Mouse (Mus musculus) lung, embryonic 15.5 days (tissue): ENCODE data around the gene Mgat2. TPM values are rescaled to one million over a fixed set of nuclear protein-coding genes. Genes with fewer than 3 reads are reported as not detected.
"Not testable (repeated sequence)": the region's sequence is repeated elsewhere in the genome, so short reads cannot be mapped to it uniquely, and the experiment has no call there.

Experiments used
- ATAC-seq: fragments of 200-750 bp; cut with Nextera tagmentation; 2 replicates; pipeline ENCODE4 v1.8.0; 2017; ENCODE audit warnings: moderate number of reproducible peaks, borderline replicate concordance; ENCODE audit not compliant: low FRiP score, low TSS enrichment; ENCODE audit errors: extremely low read depth
- H3K27ac ChIP-seq: fragments of 300-500 bp; sonication (generic); 2 replicates; pipeline ENCODE4 v1.5.1; 2015; ENCODE audit warnings: moderate library complexity, mild to moderate bottlenecking, inconsistent platforms
- H3K27me3 ChIP-seq: fragments of 300-500 bp; sonication (generic); 2 replicates; pipeline ENCODE4 v1.6.1; 2015; ENCODE audit warnings: inconsistent platforms
- H3K36me3 ChIP-seq: fragments of 300-500 bp; sonication (generic); 2 replicates; pipeline ENCODE4 v1.6.1; 2015; ENCODE audit warnings: inconsistent platforms
- H3K4me1 ChIP-seq: fragments of 300-500 bp; sonication (generic); 2 replicates; pipeline ENCODE4 v1.6.1; 2015; ENCODE audit warnings: inconsistent platforms
- H3K4me2 ChIP-seq: fragments of 300-500 bp; sonication (generic); 2 replicates; pipeline ENCODE4 v1.6.1; 2015; ENCODE audit warnings: inconsistent platforms, mild to moderate bottlenecking, moderate library complexity
- H3K4me3 ChIP-seq: fragments of 300-500 bp; sonication (generic); 2 replicates; pipeline ENCODE4 v1.5.1; 2015; ENCODE audit warnings: mild to moderate bottlenecking, inconsistent platforms
- H3K9ac ChIP-seq: fragments of 300-500 bp; sonication (generic); 2 replicates; pipeline ENCODE4 v1.6.1; 2015; ENCODE audit warnings: inconsistent platforms
- H3K9me3 ChIP-seq: fragments of 300-500 bp; sonication (generic); 2 replicates; pipeline ENCODE4 v1.6.1; 2016; ENCODE audit warnings: inconsistent platforms
- WGBS: fragments of 180-500 bp; shearing (Covaris S2); methylation state at CpG from one replicate; pipeline ENCODE4 v1.1.7; 2015; 5-methylcytosine and 5-hydroxymethylcytosine counted together
- polyA plus RNA-seq: library from polyadenylated mRNA; unstranded; fragments of >200 nt; fragmentation: Nextera tagmentation; extraction: Ambion mirVana; gene quantifications from 2 replicates; pipeline ENCODE4 v1.2.1, GENCODE M21; 2015

The Mgat2 gene
- 56.7 and 58.2 TPM in 2 replicates for polyA plus RNA-seq

GRCm38 (mm10) chr12:69183583-69184308 is at the start of gene Mgat2, which contains the start of gene Rpl36al:
TSS of gene Mgat2 (plus strand) at chr12:69184157.
TSS of gene Rpl36al (minus strand) at chr12:69184083.
- peak; percentile 99 for ATAC-seq
- H3K4me3 ChIP-seq = peak within 1 kb of the TSS; percentile 69
- H3K4me2 ChIP-seq = peak within 1 kb of the TSS; percentile 74
- under 1% methylated on average over 79 of the region's 84 CpGs for WGBS
- H3K27me3 ChIP-seq = no peaks in the 10 kb centered on the region
- H3K4me1 ChIP-seq = peaks cover 19% of the 10 kb centered on the region
- peak within 1 kb of the TSS; percentile 88 for H3K9ac ChIP-seq
- H3K9me3 ChIP-seq = no peaks in the 10 kb centered on the region
- peaks cover 24% of the 10 kb centered on the region for H3K36me3 ChIP-seq
- peak within 1 kb of the TSS; percentile 89 for H3K27ac ChIP-seq

- 91% methylated on average over 3 of the region's 3 CpGs for WGBS
- H3K9ac ChIP-seq = no peak overlapping the region
- no peaks in the 10 kb centered on the region for H3K4me1 ChIP-seq
- H3K27me3 ChIP-seq = no peaks in the 10 kb centered on the region
- H3K36me3 ChIP-seq = no peaks in the 10 kb centered on the region
- H3K4me2 ChIP-seq = no peak overlapping the region
- H3K4me3 ChIP-seq = no peak overlapping the region
- no peaks in the 10 kb centered on the region for H3K9me3 ChIP-seq
- ATAC-seq = no peak
- H3K27ac ChIP-seq = no peak overlapping the region
Observed at GRCm38 (mm10) chr12:69139201-69139600, 44.8 kb upstream of the Mgat2 start.

- Histone ChIP-seq H3K4me3 (no peak overlapping the region), H3K36me3 (no peaks in the 10 kb centered on the region), H3K9ac (no peak overlapping the region), H3K9me3 (no peaks in the 10 kb centered on the region), H3K4me1 (no peaks in the 10 kb centered on the region), H3K4me2 (no peak overlapping the region), H3K27ac (no peak overlapping the region), H3K27me3 (no peaks in the 10 kb centered on the region)
- 87% methylated on average over 7 of the region's 7 CpGs for WGBS
- no peak for ATAC-seq
Observed at GRCm38 (mm10) chr12:69139841-69140240, 44.1 kb upstream of the Mgat2 start.

GRCm38 (mm10) chr12:69143460-69143859 is 40.5 kb upstream of the Mgat2 start:
- Histone ChIP-seq H3K27ac (no peak overlapping the region), H3K9me3 (no peaks in the 10 kb centered on the region), H3K4me1 (no peaks in the 10 kb centered on the region), H3K36me3 (no peaks in the 10 kb centered on the region), H3K4me3 (no peak overlapping the region), H3K4me2 (no peak overlapping the region), H3K27me3 (no peaks in the 10 kb centered on the region), H3K9ac (no peak overlapping the region)
- 74% methylated on average over 6 of the region's 6 CpGs for WGBS
- ATAC-seq = no peak

- Histone ChIP-seq H3K4me2 (no peak overlapping the region), H3K36me3 (no peaks in the 10 kb centered on the region), H3K4me3 (no peak overlapping the region), H3K27me3 (no peaks in the 10 kb centered on the region), H3K4me1 (no peaks in the 10 kb centered on the region), H3K9ac (no peak overlapping the region), H3K9me3 (no peaks in the 10 kb centered on the region), H3K27ac (no peak overlapping the region)
- ATAC-seq = no peak
- WGBS = 92% methylated on average over 5 of the region's 5 CpGs
Observed at GRCm38 (mm10) chr12:69147166-69147735, 36.7 kb upstream of the Mgat2 start.

- Histone ChIP-seq H3K9me3 (no peaks in the 10 kb centered on the region), H3K36me3 (no peaks in the 10 kb centered on the region), H3K4me3 (no peak overlapping the region), H3K4me1 (no peaks in the 10 kb centered on the region), H3K27me3 (no peaks in the 10 kb centered on the region), H3K27ac (no peak overlapping the region), H3K9ac (no peak overlapping the region), H3K4me2 (no peak overlapping the region)
- no peak for ATAC-seq
- WGBS = 73% methylated on average over 13 of the region's 13 CpGs
Observed at GRCm38 (mm10) chr12:69150049-69150448, 33.9 kb upstream of the Mgat2 start.

GRCm38 (mm10) chr12:69155923-69156322 is 28.0 kb upstream of the Mgat2 start:
- WGBS = 78% methylated on average over 2 of the region's 2 CpGs
- Histone ChIP-seq H3K9ac (no peak overlapping the region), H3K27ac (no peak overlapping the region), H3K4me1 (peaks cover 12% of the 10 kb centered on the region; the same call in 1 of the 2 replicates), H3K36me3 (peaks cover 19% of the 10 kb centered on the region), H3K9me3 (no peaks in the 10 kb centered on the region), H3K4me3 (no peak overlapping the region), H3K4me2 (no peak overlapping the region), H3K27me3 (no peaks in the 10 kb centered on the region)
- ATAC-seq = no peak

DNA sequence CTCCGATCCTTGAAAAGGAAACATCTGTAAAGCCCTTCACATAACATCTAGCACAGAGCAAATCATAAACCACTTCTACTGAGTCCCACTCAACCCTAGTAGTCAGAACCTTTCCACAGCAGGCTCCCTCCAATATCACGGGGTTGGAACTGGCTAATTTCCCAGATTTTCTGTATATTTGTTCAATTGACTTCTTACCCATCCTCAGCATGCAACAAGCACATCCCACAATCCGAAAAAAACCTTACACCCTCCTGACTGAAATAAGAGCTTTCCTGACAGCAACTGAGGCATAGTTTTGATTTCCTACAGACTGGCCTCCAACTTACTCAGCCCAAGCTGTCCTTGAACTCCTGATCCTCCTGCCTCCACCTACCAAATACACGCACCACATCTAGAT is 27.5 kb upstream of the Mgat2 start:
- Histone ChIP-seq H3K9ac (no peak overlapping the region), H3K9me3 (no peaks in the 10 kb centered on the region), H3K4me1 (peaks cover 12% of the 10 kb centered on the region; the same call in 1 of the 2 replicates), H3K27me3 (no peaks in the 10 kb centered on the region), H3K4me3 (no peak overlapping the region), H3K36me3 (peaks cover 19% of the 10 kb centered on the region), H3K4me2 (no peak overlapping the region), H3K27ac (no peak overlapping the region)
- ATAC-seq = no peak
- WGBS = 72% methylated on average over 4 of the region's 4 CpGs

GRCm38 (mm10) chr12:69157107-69157506 is 26.9 kb upstream of the Mgat2 start:
- no peaks in the 10 kb centered on the region for H3K27me3 ChIP-seq
- peaks cover 19% of the 10 kb centered on the region for H3K36me3 ChIP-seq
- H3K4me2 ChIP-seq = no peak overlapping the region
- no peak overlapping the region for H3K4me3 ChIP-seq
- no peak overlapping the region for H3K9ac ChIP-seq
- ATAC-seq = no peak
- peaks cover 12% of the 10 kb centered on the region; the same call in 1 of the 2 replicates for H3K4me1 ChIP-seq
- H3K27ac ChIP-seq = no peak overlapping the region
- 89% methylated on average over 2 of the region's 2 CpGs for WGBS
- no peaks in the 10 kb centered on the region for H3K9me3 ChIP-seq

- Histone ChIP-seq H3K4me1 (peaks cover 12% of the 10 kb centered on the region; the same call in 1 of the 2 replicates), H3K27ac (peak overlapping the region; percentile 91), H3K36me3 (peaks cover 19% of the 10 kb centered on the region), H3K4me2 (peak overlapping the region; percentile 63), H3K9me3 (no peaks in the 10 kb centered on the region), H3K4me3 (peak overlapping the region; percentile 78), H3K9ac (peak overlapping the region; percentile 84), H3K27me3 (no peaks in the 10 kb centered on the region)
- no peak for ATAC-seq
- WGBS = under 1% methylated on average over 19 of the region's 19 CpGs
Observed at GRCm38 (mm10) chr12:69158366-69158764, 25.6 kb upstream of the Mgat2 start.

- Histone ChIP-seq H3K36me3 (peaks cover 19% of the 10 kb centered on the region), H3K9ac (peak within 1 kb of the TSS; percentile 84), H3K27ac (peak within 1 kb of the TSS; percentile 91), H3K4me3 (peak within 1 kb of the TSS; percentile 78), H3K4me1 (peaks cover 12% of the 10 kb centered on the region; the same call in 1 of the 2 replicates), H3K4me2 (peak within 1 kb of the TSS; percentile 63)
- H3K9me3 ChIP-seq, H3K27me3 ChIP-seq: not testable (repeated sequence)
- WGBS = under 1% methylated on average over 63 of the region's 68 CpGs
- peak; percentile 99 for ATAC-seq
Observed at GRCm38 (mm10) chr12:69158765-69159577, 25.0 kb upstream of the Mgat2 start, which contains the start of gene Rps29. TSS of gene Rps29 (minus strand) at chr12:69159186.
